Mouse (Mus musculus): Measurements from ENCODE around the gene Slc24a5. TPM values are rescaled to one million over a fixed set of nuclear protein-coding genes. Genes with fewer than 3 reads are reported as not detected.
"Not testable (repeated sequence)": the region's sequence is repeated elsewhere in the genome, so short reads cannot be mapped to it uniquely, and the experiment has no call there.

The Slc24a5 gene
- polyA plus RNA-seq, 1 experiment from 2014 or later, result 5.7 TPM

DNA sequence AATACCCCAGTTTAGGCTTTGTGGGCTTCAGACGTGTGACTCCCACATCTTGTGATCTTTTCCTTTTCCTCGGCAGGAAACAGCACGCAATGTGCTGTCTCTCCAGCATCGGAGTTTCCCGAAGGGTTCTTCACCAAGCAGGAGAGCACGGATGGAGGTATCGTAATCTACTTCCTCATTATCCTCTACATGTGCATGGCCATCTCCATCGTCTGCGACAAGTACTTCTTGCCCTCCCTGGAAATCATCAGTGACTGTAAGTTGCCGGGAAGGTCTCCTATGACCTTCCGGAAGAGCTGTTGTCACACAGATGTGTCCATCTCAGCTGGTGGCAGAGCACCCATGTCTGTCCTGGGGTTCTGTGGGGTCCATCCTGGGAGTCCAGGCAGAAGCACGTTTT lies 772 bp downstream of the Slc24a5 start:
- Histone ChIP-seq H3K36me3 (ENCODE audit: inconsistent target) (no peaks in the 10 kb centered on the region), H3K79me2 (ENCODE audit: inconsistent target) (no peaks in the 10 kb centered on the region), H3K4me3 (ENCODE audit: inconsistent target) (no peak overlapping the region), H3K27ac (no peak overlapping the region)
- WGBS (ENCODE audit: missing documents), result 79% methylated on average over 12 of the region's 12 CpGs

DNA sequence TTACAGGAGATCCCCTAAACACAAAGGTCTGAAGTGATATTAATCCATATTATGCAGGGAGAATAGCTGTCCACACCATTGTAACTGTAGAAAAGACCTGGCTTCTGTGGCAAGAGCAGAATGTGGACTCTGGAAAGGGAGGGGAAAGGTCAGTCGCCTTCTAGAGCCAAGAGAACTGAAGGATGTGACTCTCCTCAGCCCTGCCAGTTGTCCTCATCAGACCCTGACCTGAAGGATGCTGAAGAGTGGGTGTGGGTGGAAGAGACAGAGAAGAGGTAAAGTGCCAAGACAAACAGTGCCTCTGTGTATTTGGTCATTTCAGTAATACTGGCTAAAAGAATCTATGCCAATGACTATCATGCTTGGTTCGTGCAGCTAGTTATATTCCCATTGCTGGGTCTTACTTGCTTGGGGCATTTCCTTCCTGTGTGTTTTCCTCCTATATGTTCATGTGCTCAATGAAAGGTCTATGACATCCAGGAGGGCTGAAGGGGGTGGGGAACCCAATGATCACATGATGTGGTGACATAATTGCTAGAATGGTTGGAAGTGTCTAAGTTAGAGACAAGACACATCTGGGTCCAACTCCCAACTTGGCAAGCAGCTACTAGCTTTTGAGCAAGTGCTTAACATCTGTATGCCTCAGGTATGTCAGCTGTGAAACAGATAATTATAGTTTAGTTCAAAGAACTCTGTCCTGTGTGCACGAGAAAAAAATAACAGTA lies 5.3 kb downstream of the Slc24a5 start:
- WGBS (ENCODE audit: missing documents), result 89% methylated on average over 3 of the region's 3 CpGs
- Histone ChIP-seq H3K36me3 (ENCODE audit: inconsistent target) (no peaks in the 10 kb centered on the region), H3K4me3 (ENCODE audit: inconsistent target) (no peak overlapping the region)

DNA sequence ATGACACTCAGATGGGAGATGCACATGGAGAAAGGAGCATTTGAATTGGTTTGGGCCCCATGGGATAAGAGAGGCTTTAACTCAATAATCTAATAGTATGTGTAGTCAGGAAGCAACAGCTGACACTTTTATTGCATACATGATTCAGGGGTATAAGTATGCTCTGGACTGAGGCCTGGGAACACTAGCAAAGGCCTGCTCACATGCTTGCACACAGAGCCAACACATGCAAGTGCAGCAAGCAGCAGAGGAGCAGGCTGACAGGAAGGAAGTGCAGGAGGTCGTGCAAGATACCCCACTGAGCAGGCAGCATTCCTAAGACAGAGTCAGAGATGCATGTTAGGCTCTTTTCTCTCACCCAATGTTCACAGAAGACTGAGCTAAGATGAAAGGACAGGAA lies 16.0 kb downstream of the Slc24a5 start:
- Histone ChIP-seq H3K4me3 (ENCODE audit: inconsistent target) (no peak overlapping the region), H3K27ac (no peak overlapping the region), H3K79me2 (ENCODE audit: inconsistent target) (no peaks in the 10 kb centered on the region), H3K36me3 (ENCODE audit: inconsistent target) (peaks cover 4% of the 10 kb centered on the region)
- 7% methylated on average over 1 of the region's 1 CpGs for WGBS (ENCODE audit: missing documents)

More for the DNA sequence above, 5.3 kb downstream of the Slc24a5 start:
- no peak overlapping the region for H3K27ac ChIP-seq
- no peaks in the 10 kb centered on the region for H3K79me2 ChIP-seq (ENCODE audit: inconsistent target)

DNA sequence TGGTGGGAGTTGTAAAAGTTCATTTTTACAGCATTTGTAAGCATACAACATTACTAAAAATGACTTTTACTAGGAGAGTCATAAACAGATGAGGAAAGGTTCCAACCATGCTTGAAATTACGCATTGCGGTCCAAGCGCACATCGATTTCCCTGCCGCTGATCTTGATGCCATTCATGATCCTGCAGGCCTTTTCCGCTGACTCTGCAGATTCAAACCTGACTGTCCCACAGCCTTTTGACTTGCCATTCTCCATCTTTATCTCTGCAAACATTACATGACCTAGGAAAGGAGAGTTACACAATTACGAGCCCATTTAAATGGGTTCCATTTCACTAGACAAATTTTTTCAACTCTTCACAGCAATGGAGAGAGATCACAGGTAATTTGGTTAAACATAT lies 20.8 kb downstream of the Slc24a5 start:
- H3K27ac ChIP-seq, result no peak overlapping the region
- H3K4me3 ChIP-seq (ENCODE audit: inconsistent target), result no peak overlapping the region
- WGBS (ENCODE audit: missing documents), result 98% methylated on average over 7 of the region's 7 CpGs
- peaks cover 4% of the 10 kb centered on the region for H3K36me3 ChIP-seq (ENCODE audit: inconsistent target)
- no peaks in the 10 kb centered on the region for H3K79me2 ChIP-seq (ENCODE audit: inconsistent target)

DNA sequence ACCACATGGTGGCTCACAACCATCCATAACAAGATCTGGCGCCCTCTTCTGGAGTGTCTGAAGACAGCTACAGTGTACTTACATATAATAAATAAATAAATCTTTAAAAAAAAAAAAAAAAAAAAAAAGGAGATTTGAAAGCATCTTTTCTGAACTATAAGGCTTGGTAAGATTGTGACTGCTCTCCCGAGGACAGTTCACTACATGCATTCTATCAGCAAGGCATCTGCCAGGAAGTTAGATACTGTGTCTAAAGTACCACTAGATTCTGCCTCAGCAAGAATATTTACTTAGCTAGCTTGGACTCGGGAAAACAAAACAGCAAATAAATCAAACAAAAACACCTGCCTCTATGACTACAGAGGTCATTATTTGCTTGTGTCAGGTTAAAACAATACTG lies 24.2 kb downstream of the Slc24a5 start:
- H3K36me3 ChIP-seq (ENCODE audit: inconsistent target), result peaks cover 13% of the 10 kb centered on the region
- WGBS (ENCODE audit: missing documents), result 92% methylated on average over 2 of the region's 3 CpGs

DNA sequence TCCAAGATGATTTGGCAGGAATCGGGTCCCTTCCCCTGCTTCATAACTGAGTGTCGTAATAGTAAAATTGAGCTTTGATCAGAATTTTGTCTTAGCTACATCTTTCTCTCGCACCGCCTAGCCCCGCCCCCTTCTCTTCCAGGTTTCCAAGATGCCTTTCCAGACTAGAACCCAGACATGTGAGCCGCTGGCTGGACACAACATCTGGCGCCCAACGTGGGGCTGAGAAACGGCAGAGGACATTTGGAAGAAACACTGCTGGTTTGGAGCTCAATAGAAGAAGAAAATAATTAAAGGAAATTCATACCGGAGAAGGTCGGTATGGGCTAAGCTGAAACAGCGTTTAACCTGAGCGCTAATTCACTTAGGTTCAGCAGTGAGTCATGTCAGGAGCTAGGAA lies 36.6 kb downstream of the Slc24a5 start:
- WGBS (ENCODE audit: missing documents), result 93% methylated on average over 13 of the region's 13 CpGs
- not testable (repeated sequence) for H3K27ac ChIP-seq; H3K79me2 ChIP-seq (ENCODE audit: inconsistent target); H3K36me3 ChIP-seq (ENCODE audit: inconsistent target); H3K4me3 ChIP-seq (ENCODE audit: inconsistent target)

More for the DNA sequence above, 24.2 kb downstream of the Slc24a5 start:
- H3K27ac ChIP-seq; H3K4me3 ChIP-seq (ENCODE audit: inconsistent target); H3K79me2 ChIP-seq (ENCODE audit: inconsistent target): not testable (repeated sequence)

DNA sequence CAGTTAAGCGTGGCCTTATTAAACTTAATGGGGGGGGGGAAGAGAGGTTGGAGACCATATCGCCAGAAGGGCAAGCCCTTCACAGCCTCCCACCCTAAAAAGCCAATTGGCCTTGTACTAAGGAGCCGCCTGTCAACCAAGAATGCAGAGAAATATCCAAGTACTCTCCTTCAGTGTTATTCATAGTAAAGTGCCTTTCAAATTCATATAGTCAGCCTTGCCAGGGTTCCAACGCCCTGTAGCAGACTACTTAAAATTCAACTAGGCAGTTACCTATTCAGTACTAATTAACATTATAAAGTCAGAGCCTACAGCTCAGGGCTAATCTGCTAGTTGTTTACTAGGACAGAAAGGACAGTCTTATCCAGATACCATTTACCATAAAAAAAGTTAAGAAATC lies 38.6 kb downstream of the Slc24a5 start:
- H3K27ac ChIP-seq; H3K4me3 ChIP-seq (ENCODE audit: inconsistent target); H3K36me3 ChIP-seq (ENCODE audit: inconsistent target); H3K79me2 ChIP-seq (ENCODE audit: inconsistent target): not testable (repeated sequence)
- 91% methylated on average over 4 of the region's 4 CpGs for WGBS (ENCODE audit: missing documents)

DNA sequence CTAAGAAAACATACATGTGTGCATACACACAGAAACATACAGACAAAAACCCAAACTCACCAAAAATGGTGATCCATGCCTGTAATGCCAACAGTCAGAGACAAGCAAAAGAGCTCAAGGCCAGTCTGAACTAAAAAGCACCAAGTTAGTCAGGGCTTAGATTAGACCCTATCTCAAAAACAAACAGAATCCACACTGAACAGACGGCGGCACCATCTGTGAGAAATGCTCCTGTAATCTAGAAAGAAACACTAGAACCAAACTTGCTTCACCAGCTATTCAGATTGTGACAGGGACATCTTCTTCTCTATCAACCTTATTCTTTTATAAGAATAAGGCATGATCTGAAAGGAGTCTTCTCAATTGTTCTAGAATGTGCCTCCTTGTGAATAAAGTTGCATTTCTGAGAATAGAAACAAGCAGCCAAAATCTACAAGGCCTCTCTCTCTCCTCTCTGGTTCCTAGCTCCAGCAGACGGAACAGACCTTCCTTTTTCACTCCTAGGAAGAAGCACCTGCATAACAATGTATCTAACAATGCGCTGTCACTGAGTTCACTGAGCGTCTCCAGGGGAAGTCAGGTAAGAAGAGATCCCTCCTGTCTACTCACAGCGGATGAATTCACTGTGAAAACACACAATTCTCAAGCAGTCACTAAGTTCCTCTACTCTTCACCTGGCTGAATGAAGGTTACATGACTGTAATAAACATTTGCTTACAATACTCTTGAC lies 51.6 kb downstream of the Slc24a5 start:
- H3K4me3 ChIP-seq (ENCODE audit: inconsistent target), result no peak overlapping the region
- WGBS (ENCODE audit: missing documents), result 98% methylated on average over 6 of the region's 6 CpGs
- H3K79me2 ChIP-seq (ENCODE audit: inconsistent target), result peaks cover 84% of the 10 kb centered on the region
- H3K27ac ChIP-seq, result no peak overlapping the region
- H3K36me3 ChIP-seq (ENCODE audit: inconsistent target), result no peaks in the 10 kb centered on the region

DNA sequence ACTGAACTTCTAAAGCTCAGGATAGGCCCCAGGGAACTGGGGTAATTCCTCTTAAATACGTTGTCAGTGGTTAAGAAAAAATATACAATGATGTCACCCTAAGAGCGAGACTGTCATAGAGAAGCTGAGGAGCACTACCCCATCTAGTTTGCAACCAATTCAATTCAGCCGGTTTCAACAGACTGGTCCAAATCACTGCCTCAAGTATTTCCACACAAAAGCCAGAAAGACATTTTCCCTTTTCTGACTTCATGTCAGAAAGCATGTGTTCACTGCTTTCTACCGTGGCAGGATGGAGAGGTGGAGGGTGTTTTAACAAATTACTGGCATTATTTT lies 54.3 kb downstream of the Slc24a5 start:
- H3K79me2 ChIP-seq (ENCODE audit: inconsistent target), result peaks cover 57% of the 10 kb centered on the region
- peak overlapping the region; percentile 55 for H3K4me3 ChIP-seq (ENCODE audit: inconsistent target)
- no peaks in the 10 kb centered on the region for H3K36me3 ChIP-seq (ENCODE audit: inconsistent target)
- H3K27ac ChIP-seq, result peak overlapping the region; percentile 46
- 27% methylated on average over 4 of the region's 4 CpGs for WGBS (ENCODE audit: missing documents)

DNA sequence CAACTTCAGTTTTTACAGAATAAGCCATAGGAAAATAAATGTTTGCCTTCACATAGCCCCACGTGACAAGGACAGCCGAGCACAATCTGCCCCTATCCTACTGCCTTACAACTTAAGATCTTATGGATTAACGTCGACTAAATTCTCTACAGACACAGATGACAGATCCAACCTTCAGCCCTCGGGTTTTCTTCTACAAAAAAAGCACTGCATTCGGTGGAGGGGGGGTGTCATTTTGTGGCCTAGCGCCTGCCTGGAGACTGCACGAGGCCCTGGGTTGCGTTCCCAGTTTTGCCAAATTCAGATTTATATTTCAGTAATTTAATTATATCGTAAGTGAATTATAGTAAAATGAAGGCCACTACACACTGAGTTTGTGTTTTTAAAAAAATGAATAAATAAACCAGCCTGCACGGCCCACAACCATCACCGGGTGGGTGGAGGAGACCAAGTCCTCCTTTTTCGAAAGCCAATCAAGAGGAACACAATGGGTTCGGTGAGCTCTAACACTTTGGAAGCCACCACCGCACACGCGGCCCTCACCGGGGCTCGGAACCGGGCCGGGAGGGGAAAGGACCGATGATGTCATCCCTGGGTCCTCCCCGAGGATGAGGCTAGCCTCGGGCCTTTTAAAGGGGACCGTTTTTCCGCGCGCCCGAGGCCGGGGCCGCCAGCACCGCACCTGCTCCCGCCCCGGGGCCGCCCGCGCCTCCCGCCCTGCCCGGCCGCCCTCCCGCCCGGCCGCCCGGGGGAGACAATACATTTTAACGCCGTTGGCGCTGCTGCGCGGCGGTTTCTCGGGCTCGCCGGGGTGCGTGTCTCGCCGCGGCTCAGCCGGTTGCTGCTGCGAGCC lies 54.9 kb downstream of the Slc24a5 start:
- peak overlapping the region; percentile 55 for H3K4me3 ChIP-seq (ENCODE audit: inconsistent target)

DNA sequence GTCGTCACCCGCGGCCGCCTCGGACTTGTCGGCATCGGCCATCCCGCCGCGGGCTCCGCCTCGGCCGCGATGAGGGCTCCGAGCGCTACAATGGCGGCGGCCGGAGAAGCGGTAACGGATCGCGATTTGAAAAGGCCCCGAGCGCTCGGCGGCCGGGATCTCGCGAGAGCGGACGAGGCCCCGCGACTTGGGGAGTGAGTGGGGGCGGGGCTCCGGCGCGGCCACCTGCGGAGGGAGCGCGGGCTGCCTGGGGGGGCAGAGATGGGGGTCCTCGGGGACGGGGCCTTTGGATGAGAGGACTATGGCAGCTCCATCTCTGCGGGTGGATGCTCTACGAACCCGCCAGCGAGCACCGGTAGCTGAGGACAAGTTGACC lies 55.5 kb downstream of the Slc24a5 start, which contains the start of gene Myef2:
Gene Myef2 (minus strand): TSS at position 185 of the 376 bp plus-strand sequence.
- H3K4me3 ChIP-seq (ENCODE audit: inconsistent target), result peak within 1 kb of the TSS; percentile 55
- WGBS (ENCODE audit: missing documents), result under 1% methylated on average over 27 of the region's 48 CpGs
- H3K27ac ChIP-seq, result peak within 1 kb of the TSS; percentile 46
- peaks cover 45% of the 10 kb centered on the region for H3K79me2 ChIP-seq (ENCODE audit: inconsistent target)
- no peaks in the 10 kb centered on the region for H3K36me3 ChIP-seq (ENCODE audit: inconsistent target)

More for the DNA sequence above, 54.9 kb downstream of the Slc24a5 start:
- WGBS (ENCODE audit: missing documents), result 6% methylated on average over 34 of the region's 59 CpGs
- Histone ChIP-seq H3K36me3 (ENCODE audit: inconsistent target) (no peaks in the 10 kb centered on the region), H3K79me2 (ENCODE audit: inconsistent target) (peaks cover 51% of the 10 kb centered on the region), H3K27ac (peak overlapping the region; percentile 46)

DNA sequence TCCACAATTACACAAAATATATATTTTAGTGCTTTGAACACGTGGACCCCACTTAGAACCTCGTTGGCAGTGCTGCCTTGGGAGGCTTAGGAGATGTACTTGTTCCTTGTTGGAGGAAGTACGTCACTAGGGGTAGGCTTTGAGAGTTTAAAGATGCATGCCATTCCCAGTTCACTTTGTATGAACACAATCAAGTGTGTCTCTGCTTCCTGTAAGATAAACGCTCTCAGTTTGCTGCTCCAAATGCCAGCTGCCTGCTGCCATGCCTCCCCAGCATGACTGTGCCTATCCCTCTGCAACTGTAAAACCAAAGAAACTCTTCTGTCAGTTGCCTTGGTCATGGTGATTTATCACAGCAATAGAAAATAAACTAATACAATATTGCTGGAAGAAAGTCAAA lies 57.9 kb downstream of the Slc24a5 start:
- Histone ChIP-seq H3K79me2 (ENCODE audit: inconsistent target) (peaks cover 21% of the 10 kb centered on the region), H3K4me3 (ENCODE audit: inconsistent target) (no peak overlapping the region), H3K27ac (no peak overlapping the region), H3K36me3 (ENCODE audit: inconsistent target) (no peaks in the 10 kb centered on the region)
- WGBS (ENCODE audit: missing documents), result 36% methylated on average over 4 of the region's 4 CpGs

DNA sequence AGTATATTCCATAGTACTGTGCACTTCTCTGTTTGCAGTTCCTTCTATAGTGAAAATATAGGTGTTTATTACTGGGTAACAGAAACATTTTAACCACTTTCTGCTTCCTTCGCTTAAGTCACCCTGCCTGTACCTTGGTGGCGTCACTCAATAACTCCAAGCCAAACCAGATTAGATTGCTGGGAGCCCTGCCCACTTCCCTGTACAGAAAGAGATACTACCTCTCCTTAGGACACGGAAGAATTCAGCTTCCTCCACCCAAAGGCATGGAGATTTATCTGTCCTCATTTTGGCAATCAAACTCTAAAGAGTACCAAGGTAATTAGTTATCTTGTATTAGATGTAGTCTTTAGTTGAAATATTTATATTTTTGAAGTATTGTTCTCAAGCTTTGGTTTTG lies 58.9 kb downstream of the Slc24a5 start:
- no peak overlapping the region for H3K27ac ChIP-seq
- 81% methylated on average over 3 of the region's 3 CpGs for WGBS (ENCODE audit: missing documents)
- H3K36me3 ChIP-seq (ENCODE audit: inconsistent target), result no peaks in the 10 kb centered on the region
- H3K79me2 ChIP-seq (ENCODE audit: inconsistent target), result peaks cover 12% of the 10 kb centered on the region
- H3K4me3 ChIP-seq (ENCODE audit: inconsistent target), result no peak overlapping the region

DNA sequence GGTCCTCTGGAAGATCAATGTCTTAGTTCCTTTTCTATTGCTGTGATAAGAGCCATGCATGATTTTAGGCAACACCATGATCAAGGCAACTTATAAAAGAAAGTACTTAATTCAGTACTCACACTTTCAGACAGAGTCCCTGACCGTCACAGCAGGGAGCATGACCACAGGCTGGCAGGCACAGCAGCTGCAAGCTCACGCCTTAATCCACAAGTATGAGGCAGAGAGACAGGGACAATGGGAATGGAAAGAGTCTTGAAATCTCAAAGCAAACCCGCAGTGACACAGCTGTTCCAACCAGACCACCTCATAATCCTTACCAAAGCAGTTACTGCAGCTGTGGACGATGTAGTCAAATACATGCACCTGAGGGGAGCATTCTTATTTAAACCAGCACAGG lies 66.2 kb downstream of the Slc24a5 start:
- no peaks in the 10 kb centered on the region for H3K36me3 ChIP-seq (ENCODE audit: inconsistent target)
- WGBS (ENCODE audit: missing documents), result 55% methylated on average over 4 of the region's 4 CpGs
- no peak overlapping the region for H3K4me3 ChIP-seq (ENCODE audit: inconsistent target)
- no peaks in the 10 kb centered on the region for H3K79me2 ChIP-seq (ENCODE audit: inconsistent target)
- H3K27ac ChIP-seq, result no peak overlapping the region

Measured in macrophage (primary cell).